Mouse (Mus musculus): Measurements from ENCODE around the gene Ttll5. TPM values are rescaled to one million over a fixed set of nuclear protein-coding genes. Genes with fewer than 3 reads are reported as not detected.

Ttll5 gene
- polyA plus RNA-seq, 2 experiments = 13.9 to 16.3 TPM

- Histone ChIP-seq H3K36me3 (ENCODE audit: control insufficient read depth, insufficient read depth, low read length) (no peaks in the 10 kb centered on the region), H3K9ac (ENCODE audit: low read depth, low read length, severe bottlenecking) (no peak overlapping the region), H3K27ac (replicated peaks; ENCODE audit: low read depth, low read length) (no peak overlapping the region), H3K4me1 (ENCODE audit: control insufficient read depth, insufficient read depth, low read length) (no peaks in the 10 kb centered on the region), H3K4me3 (replicated peaks; ENCODE audit: low read length) (no peak overlapping the region), H3K4me2 (replicated peaks; ENCODE audit: low read depth, low read length, severe bottlenecking) (no peak overlapping the region), H3K27me3 (ENCODE audit: control insufficient read depth, insufficient read depth, low read length) (no peaks in the 10 kb centered on the region), H3K9me3 (ENCODE audit: control insufficient read depth, low read length) (no peaks in the 10 kb centered on the region)
- DNase-seq (ENCODE audit: low spot score) (no peak), ATAC-seq (ENCODE audit: low FRiP score, low read depth) (no peak)
- WGBS = 80% methylated on average over 4 of the region's 4 CpGs
- TF ChIP-seq POLR2A (IDR thresholded peaks at IDR 0.05; ENCODE audit: borderline replicate concordance, extremely low read depth, insufficient read depth, insufficient read length) = no peak
Measured at GRCm38 (mm10) chr12:85792158-85792557, 32.3 kb upstream of the Ttll5 start.

GRCm38 (mm10) chr12:85792821-85793346 lies 31.6 kb upstream of the Ttll5 start:
- 67% methylated on average over 6 of the region's 6 CpGs for WGBS

GRCm38 (mm10) chr12:85794094-85794493 lies 30.4 kb upstream of the Ttll5 start:
- DNase-seq (ENCODE audit: low spot score) = no peak
- Histone ChIP-seq H3K9ac (ENCODE audit: low read depth, low read length, severe bottlenecking) (no peak overlapping the region), H3K27ac (replicated peaks; ENCODE audit: low read depth, low read length) (no peak overlapping the region), H3K4me3 (replicated peaks; ENCODE audit: low read length) (no peak overlapping the region), H3K36me3 (ENCODE audit: control insufficient read depth, insufficient read depth, low read length) (no peaks in the 10 kb centered on the region), H3K4me2 (replicated peaks; ENCODE audit: low read depth, low read length, severe bottlenecking) (no peak overlapping the region), H3K4me1 (ENCODE audit: control insufficient read depth, insufficient read depth, low read length) (no peaks in the 10 kb centered on the region), H3K27me3 (ENCODE audit: control insufficient read depth, insufficient read depth, low read length) (no peaks in the 10 kb centered on the region), H3K9me3 (ENCODE audit: control insufficient read depth, low read length) (no peaks in the 10 kb centered on the region)
- TF ChIP-seq POLR2A (IDR thresholded peaks at IDR 0.05; ENCODE audit: borderline replicate concordance, extremely low read depth, insufficient read depth, insufficient read length) = no peak
- ATAC-seq (ENCODE audit: low FRiP score, low read depth) = no peak
- WGBS = 85% methylated on average over 2 of the region's 2 CpGs

More at GRCm38 (mm10) chr12:85792821-85793346, 31.6 kb upstream of the Ttll5 start:
- no peak overlapping the region for H3K9ac ChIP-seq (ENCODE audit: low read depth, low read length, severe bottlenecking)
- no peak overlapping the region for H3K4me3 ChIP-seq (replicated peaks; ENCODE audit: low read length)
- no peak for TF ChIP-seq POLR2A (IDR thresholded peaks at IDR 0.05; ENCODE audit: borderline replicate concordance, extremely low read depth, insufficient read depth, insufficient read length)
- H3K4me1 ChIP-seq (ENCODE audit: control insufficient read depth, insufficient read depth, low read length) = no peaks in the 10 kb centered on the region
- H3K27ac ChIP-seq (replicated peaks; ENCODE audit: low read depth, low read length) = no peak overlapping the region
- H3K36me3 ChIP-seq (ENCODE audit: control insufficient read depth, insufficient read depth, low read length) = no peaks in the 10 kb centered on the region
- ATAC-seq (ENCODE audit: low FRiP score, low read depth) (no peak), DNase-seq (ENCODE audit: low spot score) (peak; percentile 14)
- H3K4me2 ChIP-seq (replicated peaks; ENCODE audit: low read depth, low read length, severe bottlenecking) = no peak overlapping the region
- H3K9me3 ChIP-seq (ENCODE audit: control insufficient read depth, low read length) = no peaks in the 10 kb centered on the region
- no peaks in the 10 kb centered on the region for H3K27me3 ChIP-seq (ENCODE audit: control insufficient read depth, insufficient read depth, low read length)

- no peak overlapping the region for H3K9ac ChIP-seq (ENCODE audit: low read depth, low read length, severe bottlenecking)
Measured at GRCm38 (mm10) chr12:85795551-85795950, 28.9 kb upstream of the Ttll5 start.

GRCm38 (mm10) chr12:85800031-85800430 lies 24.4 kb upstream of the Ttll5 start:
- Histone ChIP-seq H3K27ac (replicated peaks; ENCODE audit: low read depth, low read length) (no peak overlapping the region), H3K27me3 (ENCODE audit: control insufficient read depth, insufficient read depth, low read length) (no peaks in the 10 kb centered on the region), H3K4me2 (replicated peaks; ENCODE audit: low read depth, low read length, severe bottlenecking) (no peak overlapping the region), H3K9ac (ENCODE audit: low read depth, low read length, severe bottlenecking) (no peak overlapping the region), H3K4me1 (ENCODE audit: control insufficient read depth, insufficient read depth, low read length) (no peaks in the 10 kb centered on the region), H3K9me3 (ENCODE audit: control insufficient read depth, low read length) (no peaks in the 10 kb centered on the region), H3K4me3 (replicated peaks; ENCODE audit: low read length) (no peak overlapping the region), H3K36me3 (ENCODE audit: control insufficient read depth, insufficient read depth, low read length) (no peaks in the 10 kb centered on the region)
- DNase-seq (ENCODE audit: low spot score) (peak; percentile 15), ATAC-seq (ENCODE audit: low FRiP score, low read depth) (no peak; the same call in 1 of the 2 replicates)
- WGBS = 34% methylated on average over 9 of the region's 9 CpGs
- TF ChIP-seq POLR2A (IDR thresholded peaks at IDR 0.05; ENCODE audit: borderline replicate concordance, extremely low read depth, insufficient read depth, insufficient read length) = no peak

More at GRCm38 (mm10) chr12:85795551-85795950, 28.9 kb upstream of the Ttll5 start:
- no peak for TF ChIP-seq POLR2A (IDR thresholded peaks at IDR 0.05; ENCODE audit: borderline replicate concordance, extremely low read depth, insufficient read depth, insufficient read length)
- Histone ChIP-seq H3K9me3 (ENCODE audit: control insufficient read depth, low read length) (no peaks in the 10 kb centered on the region), H3K27me3 (ENCODE audit: control insufficient read depth, insufficient read depth, low read length) (no peaks in the 10 kb centered on the region), H3K4me1 (ENCODE audit: control insufficient read depth, insufficient read depth, low read length) (no peaks in the 10 kb centered on the region), H3K4me2 (replicated peaks; ENCODE audit: low read depth, low read length, severe bottlenecking) (no peak overlapping the region), H3K4me3 (replicated peaks; ENCODE audit: low read length) (no peak overlapping the region), H3K36me3 (ENCODE audit: control insufficient read depth, insufficient read depth, low read length) (no peaks in the 10 kb centered on the region), H3K27ac (replicated peaks; ENCODE audit: low read depth, low read length) (no peak overlapping the region)
- no peak for ATAC-seq (ENCODE audit: low FRiP score, low read depth)
- 83% methylated on average over 1 of the region's 1 CpGs for WGBS
- no peak for DNase-seq (ENCODE audit: low spot score)
